Mouse (Mus musculus) liver, adult 2 months (tissue): ENCODE data around the gene Mrpl58. TPM values are rescaled to one million over a fixed set of nuclear protein-coding genes. Genes with fewer than 3 reads are reported as not detected.

Experiments used
- DNase-seq: peaks from one replicate; pipeline ENCODE4 v3.0.0-alpha.2; 2011; ENCODE audit warnings: low read depth, low spot score; ENCODE audit errors: extremely low read depth
- H3K27ac ChIP-seq: fragments of 200-500 bp; replicated peaks from 2 replicates; pipeline ENCODE4 v1.5.1; 2012; ENCODE audit warnings: low read depth, mild to moderate bottlenecking, control low read depth, inconsistent platforms, low read length; ENCODE audit not compliant: insufficient read depth
- H3K27me3 ChIP-seq: fragments of 200-500 bp; 2 replicates; pipeline ENCODE4 v1.6.1; 2012; ENCODE audit warnings: mild to moderate bottlenecking, moderate library complexity, low read length, inconsistent platforms; ENCODE audit not compliant: control insufficient read depth, insufficient read depth
- H3K36me3 ChIP-seq: fragments of 200-500 bp; 2 replicates; pipeline ENCODE4 v1.6.1; 2012; ENCODE audit warnings: low read length, inconsistent platforms; ENCODE audit not compliant: control insufficient read depth, insufficient read depth
- H3K4me1 ChIP-seq: fragments of 200-500 bp; 2 replicates; pipeline ENCODE4 v1.6.1; 2011; ENCODE audit warnings: low read length; ENCODE audit not compliant: control insufficient read depth, insufficient read depth
- H3K4me3 ChIP-seq: fragments of 200-500 bp; 2 replicates; pipeline ENCODE4 v1.5.1; 2011; ENCODE audit warnings: low read depth, mild to moderate bottlenecking, control low read depth, low read length, moderate library complexity; ENCODE audit not compliant: insufficient read depth
- H3K79me2 ChIP-seq: fragments of 200-500 bp; 2 replicates; pipeline ENCODE4 v1.6.1; 2012; ENCODE audit warnings: inconsistent platforms, mild to moderate bottlenecking, low read length, moderate library complexity; ENCODE audit not compliant: control insufficient read depth, insufficient read depth
- H3K9ac ChIP-seq: fragments of 200-500 bp; 2 replicates; pipeline ENCODE4 v1.6.1; 2012; ENCODE audit warnings: low read depth, mild to moderate bottlenecking, control low read depth, inconsistent platforms, low read length
- CTCF ChIP-seq: fragments of 200-500 bp; IDR thresholded peaks from 2 replicates; pipeline ENCODE4 v1.5.1; 2011; ENCODE audit warnings: low read depth, low read length, control low read depth
- POLR2A ChIP-seq: fragments of 200-500 bp; IDR thresholded peaks from 2 replicates; pipeline ENCODE4 v1.6.1; 2011; ENCODE audit warnings: low read length, control low read depth; ENCODE audit not compliant: insufficient read depth; ENCODE audit errors: extremely low read depth
- WGBS: fragments of 180-500 bp; shearing (Covaris S2); methylation state at CpG from one replicate; pipeline ENCODE4 v1.1.7; 2018; 5-methylcytosine and 5-hydroxymethylcytosine counted together
- polyA plus RNA-seq: library from polyadenylated mRNA; depleted of rRNA; stranded (reverse); fragments of >200 nt; gene quantifications from 2 replicates; pipeline ENCODE4 v1.2.3, GENCODE M21; 2012
- total RNA-seq: library from RNA; depleted of rRNA; stranded (reverse); fragments of >200 nt; gene quantifications from 2 replicates; pipeline ENCODE4 v1.2.3, GENCODE M21; 2014

Gene Mrpl58
- total and polyA plus RNA-seq, 2 experiments = 67.2 to 70.0 TPM

- no peaks in the 10 kb centered on the region; the same call in 1 of the 2 replicates for H3K79me2 ChIP-seq
- H3K36me3 ChIP-seq = no peaks in the 10 kb centered on the region
- TF ChIP-seq CTCF (no peak), POLR2A (no peak)
- WGBS = 72% methylated on average over 3 of the region's 3 CpGs
- DNase-seq = no peak
- no peak overlapping the region for H3K9ac ChIP-seq
- H3K4me1 ChIP-seq = peaks cover 2% of the 10 kb centered on the region; the same call in 1 of the 2 replicates
- H3K4me3 ChIP-seq = no peak overlapping the region
- H3K27ac ChIP-seq = no peak overlapping the region
- no peaks in the 10 kb centered on the region for H3K27me3 ChIP-seq
Observed at GRCm38 (mm10) chr11:115400126-115400525, 3.4 kb upstream of the Mrpl58 start.

DNA sequence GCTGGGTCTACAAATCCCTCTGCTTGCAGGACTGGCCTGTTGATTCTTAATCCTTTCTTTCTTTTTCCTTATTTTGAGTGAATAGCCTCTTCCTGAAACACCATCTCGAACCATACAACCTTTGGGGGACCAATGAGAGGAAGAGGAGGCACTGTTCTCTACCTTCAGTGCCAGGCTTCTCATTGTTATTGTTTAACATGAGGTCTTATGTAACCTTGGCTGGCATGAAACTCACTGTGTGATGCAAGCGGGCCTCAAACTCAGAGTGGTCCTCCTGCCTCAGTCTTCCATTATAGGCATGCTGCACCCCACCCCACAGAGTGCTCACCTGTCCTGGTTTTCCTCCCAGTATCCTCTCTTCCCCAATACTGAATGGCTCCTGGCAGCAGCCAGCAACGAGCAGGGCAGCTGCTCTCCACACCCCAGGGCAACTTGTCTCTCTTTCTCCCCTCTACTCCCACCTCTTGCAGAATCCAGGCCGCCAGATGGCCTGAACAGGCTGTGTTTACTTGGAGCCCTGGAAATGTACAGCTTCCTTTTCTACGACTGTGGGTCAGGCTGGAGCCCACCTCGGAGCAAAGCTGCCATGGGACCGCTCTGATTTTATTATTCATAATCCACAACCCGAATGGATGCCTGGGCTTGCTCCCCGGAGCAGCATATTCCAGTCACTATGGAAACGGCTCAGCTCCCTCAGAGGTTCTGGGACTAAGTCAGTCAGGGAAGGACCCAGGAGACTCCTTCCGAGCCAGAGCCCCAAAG, 2.7 kb upstream of the Mrpl58 start:
- no peak for DNase-seq
- no peak overlapping the region for H3K4me3 ChIP-seq
- H3K4me1 ChIP-seq = peaks cover 2% of the 10 kb centered on the region; the same call in 1 of the 2 replicates
- H3K9ac ChIP-seq = no peak overlapping the region
- H3K36me3 ChIP-seq = no peaks in the 10 kb centered on the region
- no peaks in the 10 kb centered on the region for H3K27me3 ChIP-seq
- 62% methylated on average over 11 of the region's 11 CpGs for WGBS
- no peaks in the 10 kb centered on the region; the same call in 1 of the 2 replicates for H3K79me2 ChIP-seq
- no peak overlapping the region for H3K27ac ChIP-seq
- TF ChIP-seq POLR2A = no peak
- TF ChIP-seq CTCF = no peak

GRCm38 (mm10) chr11:115405723-115406122, 2.2 kb downstream of the Mrpl58 start:
- WGBS = 97% methylated on average over 6 of the region's 6 CpGs
- Histone ChIP-seq H3K4me3 (no peak overlapping the region), H3K4me1 (peaks cover 2% of the 10 kb centered on the region; the same call in 1 of the 2 replicates), H3K36me3 (no peaks in the 10 kb centered on the region), H3K27me3 (no peaks in the 10 kb centered on the region), H3K27ac (no peak overlapping the region), H3K9ac (no peak overlapping the region), H3K79me2 (no peaks in the 10 kb centered on the region; the same call in 1 of the 2 replicates)
- no peak for DNase-seq
- TF ChIP-seq CTCF (no peak), POLR2A (no peak)

- no peaks in the 10 kb centered on the region for H3K36me3 ChIP-seq
- no peak for DNase-seq
- TF ChIP-seq CTCF (no peak), POLR2A (no peak)
- H3K9ac ChIP-seq = no peak overlapping the region
- no peak overlapping the region for H3K4me3 ChIP-seq
- H3K4me1 ChIP-seq = peaks cover 8% of the 10 kb centered on the region; the same call in 1 of the 2 replicates
- H3K27me3 ChIP-seq = no peaks in the 10 kb centered on the region
- WGBS = 89% methylated on average over 17 of the region's 17 CpGs
- no peak overlapping the region for H3K27ac ChIP-seq
- no peaks in the 10 kb centered on the region; the same call in 1 of the 2 replicates for H3K79me2 ChIP-seq
Observed at GRCm38 (mm10) chr11:115406858-115407401, 3.4 kb downstream of the Mrpl58 start.

- WGBS = 76% methylated on average over 6 of the region's 6 CpGs
- no peak for TF ChIP-seq CTCF
- TF ChIP-seq POLR2A = no peak
- H3K4me3 ChIP-seq = no peak overlapping the region
- no peaks in the 10 kb centered on the region; the same call in 1 of the 2 replicates for H3K79me2 ChIP-seq
- peaks cover 11% of the 10 kb centered on the region; the same call in 1 of the 2 replicates for H3K4me1 ChIP-seq
- H3K36me3 ChIP-seq = no peaks in the 10 kb centered on the region
- H3K27ac ChIP-seq = no peak overlapping the region
- H3K27me3 ChIP-seq = no peaks in the 10 kb centered on the region
- H3K9ac ChIP-seq = no peak overlapping the region
- no peak for DNase-seq
Observed at GRCm38 (mm10) chr11:115408266-115408920, 4.8 kb downstream of the Mrpl58 start.
